Mouse (Mus musculus) lung, postnatal 36 days (tissue): ENCODE data around the gene Gm45837.

Experiments
- DNase-seq: peaks from one replicate; pipeline ENCODE4 v3.0.0; 2022; ENCODE audit warnings: mixed read lengths

Gm45837 gene

DNA sequence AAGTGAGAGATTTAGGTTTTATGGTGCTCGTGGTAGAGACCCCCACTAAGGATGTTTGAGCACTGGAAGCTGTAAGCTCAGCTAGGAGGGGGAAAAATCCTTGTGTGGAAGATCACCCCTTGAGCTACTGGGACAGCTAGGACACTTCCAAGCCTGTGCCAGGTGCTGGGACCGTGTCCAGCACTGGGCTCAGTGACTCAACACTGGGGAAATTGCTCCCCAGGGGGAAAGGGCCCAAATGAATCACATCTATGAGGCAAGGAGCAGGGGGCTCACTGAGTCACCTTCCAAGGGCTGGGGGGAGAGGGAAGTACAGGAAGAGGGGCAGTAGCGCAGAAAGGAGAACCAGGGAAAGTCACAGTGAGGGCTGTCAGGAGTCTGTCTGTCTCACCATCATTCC, 39.2 kb downstream of the Gm45837 start:
- no peak for DNase-seq

DNA sequence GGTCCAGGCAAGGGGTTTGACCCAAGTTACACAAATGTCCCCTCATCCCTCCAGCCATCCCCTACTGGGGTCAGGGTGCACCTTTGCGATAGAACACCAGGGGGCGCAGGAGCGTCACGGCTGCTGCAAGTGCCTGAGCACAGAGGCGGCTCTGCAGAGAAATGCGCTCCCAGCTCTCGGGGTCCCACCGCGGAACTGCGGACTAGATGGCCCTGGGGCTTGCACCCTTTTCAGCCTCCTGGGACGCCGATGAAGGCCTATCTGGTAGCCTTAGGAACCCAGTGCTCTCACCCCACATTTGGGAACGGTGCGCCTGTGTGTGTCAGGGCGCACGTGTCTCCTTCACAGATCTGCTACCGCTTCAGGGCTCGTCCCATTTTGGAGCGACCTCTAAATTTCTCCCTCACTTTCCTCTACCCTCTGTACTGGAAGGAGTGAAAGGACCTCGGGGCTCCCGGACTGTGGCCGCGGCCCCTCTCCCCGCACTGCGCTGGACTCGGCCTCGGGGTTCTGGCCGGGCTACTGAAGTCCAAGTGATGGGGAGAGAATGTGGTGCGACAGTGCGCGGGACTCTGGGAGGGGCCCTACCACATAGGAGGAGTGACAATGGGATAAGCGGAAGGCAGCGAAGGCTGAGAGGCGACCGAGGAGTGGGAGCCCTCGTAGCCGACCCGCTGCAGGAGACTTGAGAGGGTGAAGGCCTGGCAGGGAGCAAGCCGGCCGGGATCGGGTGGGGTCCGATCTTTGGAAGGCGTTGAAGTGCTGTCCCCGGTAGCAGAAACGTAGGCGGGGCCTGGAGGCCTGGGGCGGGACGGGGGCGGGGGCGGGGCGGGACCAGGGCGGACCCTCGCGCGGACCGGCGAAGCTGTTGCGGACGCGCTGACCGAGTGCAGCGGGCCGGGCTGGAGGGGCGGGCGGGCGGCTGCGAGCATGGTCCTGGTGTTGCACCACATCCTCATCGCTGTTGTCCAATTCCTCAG, 40.0 kb downstream of the Gm45837 start:
- DNase-seq, result peak; percentile 91

DNA sequence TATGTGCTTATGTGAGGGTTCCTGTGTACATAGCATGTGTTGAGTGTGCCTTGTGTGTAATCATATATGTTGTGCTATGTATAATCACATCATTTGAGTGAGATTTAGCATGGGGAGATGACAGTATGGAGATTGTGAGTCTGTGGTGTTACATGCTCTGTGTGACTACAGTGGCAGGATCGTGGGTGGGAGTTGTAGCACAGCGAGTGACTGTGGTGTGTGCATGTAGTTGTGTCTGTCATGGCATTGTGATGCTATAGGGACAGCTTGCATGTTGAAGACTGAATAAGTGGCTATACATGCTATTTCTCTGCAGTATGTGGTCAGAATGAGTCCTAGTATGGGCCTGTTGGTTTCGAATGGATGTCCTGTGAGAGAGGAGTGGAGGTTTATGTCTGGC, 42.0 kb downstream of the Gm45837 start:
- DNase-seq, result no peak

DNA sequence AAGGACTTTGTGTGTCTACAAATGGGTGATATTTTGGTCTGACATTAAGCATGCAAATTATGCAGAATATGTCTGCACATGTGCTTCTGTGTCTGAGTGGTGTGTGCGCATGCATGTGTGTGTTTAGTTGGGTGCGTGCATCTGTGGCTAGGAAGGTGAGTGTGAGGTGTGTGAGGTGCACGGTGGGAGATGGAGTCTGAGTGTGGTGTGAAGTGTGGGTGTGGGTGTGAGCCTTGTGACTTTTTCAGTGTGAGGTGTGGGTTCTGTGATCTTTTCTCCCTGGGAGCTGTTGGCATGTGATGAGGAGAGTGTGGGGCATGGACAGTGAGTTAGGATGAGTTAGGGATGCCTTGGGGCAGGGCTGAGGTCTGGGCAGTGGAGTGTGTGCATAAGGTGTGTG, 42.6 kb downstream of the Gm45837 start:
- DNase-seq, result no peak

DNA sequence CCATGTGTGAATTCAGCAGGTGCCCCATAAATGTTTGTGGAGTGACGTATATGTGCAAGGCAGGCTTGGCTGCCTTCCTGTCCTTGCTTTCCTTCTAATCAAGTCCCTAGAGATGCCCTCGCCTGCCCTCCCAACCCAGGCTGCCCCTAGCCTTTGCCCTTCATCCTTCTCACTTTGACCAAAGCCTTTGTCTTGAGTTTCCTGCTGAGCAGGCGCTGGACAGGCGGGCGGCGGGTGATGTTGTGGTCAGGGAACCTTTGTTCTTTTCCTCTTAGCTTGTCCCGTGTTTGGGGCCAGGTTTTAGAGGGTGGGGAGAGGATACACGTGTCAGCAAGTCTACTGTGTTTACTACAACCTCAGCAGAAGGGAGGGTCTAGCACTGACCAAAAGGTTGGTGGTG, 43.0 kb downstream of the Gm45837 start:
- no peak for DNase-seq

DNA sequence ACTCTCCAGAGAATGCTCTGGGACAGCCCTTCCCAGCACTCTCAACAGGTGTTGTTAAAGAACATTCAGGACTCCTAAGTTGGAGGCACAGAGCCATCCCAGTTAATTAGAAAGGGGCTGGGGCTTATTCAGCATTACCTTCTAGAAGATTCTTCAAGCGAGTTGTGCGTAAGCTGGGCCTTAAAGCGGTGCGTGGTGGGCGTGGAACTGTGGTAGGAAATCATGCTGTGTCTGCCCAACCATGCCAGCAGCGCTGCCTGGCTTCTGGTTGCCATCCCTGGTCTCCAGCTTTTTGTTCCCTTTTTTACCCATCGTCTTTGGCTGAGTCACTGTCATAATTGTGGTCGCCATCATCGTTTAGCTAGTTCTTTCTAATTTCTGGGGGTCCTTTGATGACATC, 43.8 kb downstream of the Gm45837 start:
- peak; percentile 24 for DNase-seq

DNA sequence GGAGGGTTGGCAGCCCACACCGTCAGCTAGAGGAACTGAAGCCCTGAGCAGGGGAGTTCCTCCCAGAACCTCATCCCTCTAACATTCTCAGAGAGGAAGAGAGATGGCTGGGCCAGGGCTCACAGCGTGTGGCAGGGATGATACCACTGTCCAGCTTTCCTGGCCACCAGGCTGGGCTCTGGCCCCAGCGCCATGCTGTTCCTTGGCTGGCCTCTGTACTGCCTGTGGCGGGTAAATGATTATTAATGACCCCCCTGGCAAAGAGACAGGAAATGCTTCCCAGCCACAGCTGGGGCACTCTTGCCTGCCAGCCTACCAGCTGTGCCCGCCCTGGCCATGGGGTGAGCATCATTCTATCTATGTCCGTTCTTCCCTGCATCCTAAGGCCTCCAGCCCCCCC, 44.5 kb downstream of the Gm45837 start:
- no peak for DNase-seq

DNA sequence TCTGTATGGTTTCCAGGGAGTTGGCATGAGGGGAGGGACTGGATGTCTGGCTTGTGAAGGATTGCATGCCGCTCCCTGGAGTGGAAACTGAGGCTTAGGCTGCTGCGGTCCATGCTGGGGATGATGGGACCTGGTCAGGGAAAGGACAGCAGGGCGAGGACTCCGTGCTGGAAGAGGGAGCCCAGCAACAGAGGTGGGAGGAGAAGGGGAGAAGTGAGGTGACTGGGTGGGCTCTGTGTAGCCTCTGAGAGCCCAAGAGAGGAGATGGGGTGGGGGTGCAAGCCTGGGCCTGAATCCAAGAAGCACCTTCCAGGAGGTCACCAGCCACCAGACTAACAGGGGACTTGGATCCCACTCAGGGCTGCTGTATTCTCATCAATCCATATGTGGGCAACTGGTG, 45.6 kb downstream of the Gm45837 start:
- no peak for DNase-seq

DNA sequence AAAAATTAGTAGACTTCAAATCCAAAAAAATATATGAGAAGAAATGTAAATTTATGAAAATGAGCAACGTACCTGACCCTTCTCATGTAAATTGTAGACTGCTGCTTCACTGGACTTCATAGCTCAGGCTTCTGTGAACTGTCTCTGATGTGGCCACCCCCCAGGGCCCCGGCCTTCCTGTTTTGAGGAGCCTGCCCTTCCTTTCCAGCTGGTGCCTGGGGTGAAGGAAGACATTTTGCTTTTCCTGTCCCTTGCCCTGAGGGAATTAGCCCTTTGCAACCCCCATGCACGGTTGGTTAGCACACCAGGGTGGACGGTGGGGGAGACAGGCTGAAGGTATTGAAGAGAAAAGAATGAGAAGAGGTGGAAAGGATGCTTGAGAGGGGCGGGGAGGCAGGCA, 46.1 kb downstream of the Gm45837 start:
- DNase-seq, result no peak

DNA sequence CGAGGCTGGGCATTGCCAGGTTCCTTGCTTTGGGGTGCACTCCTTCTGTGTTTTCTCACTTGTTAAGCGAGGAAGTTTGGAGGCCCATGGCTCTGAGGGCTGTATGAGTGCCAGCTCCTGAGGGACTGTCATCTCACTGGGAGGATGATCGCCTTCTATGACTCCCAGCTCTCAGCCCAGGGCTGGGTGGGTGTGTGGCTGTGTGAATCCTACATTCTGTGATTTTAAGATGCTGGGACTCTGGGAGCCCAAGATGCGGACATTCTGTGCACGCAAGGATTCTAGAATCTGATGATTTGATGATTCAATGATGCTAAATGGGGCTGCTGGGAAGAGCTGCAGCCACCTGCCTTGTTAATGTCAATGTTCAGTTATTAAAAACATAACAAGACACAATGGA, 46.6 kb downstream of the Gm45837 start:
- DNase-seq, result no peak

DNA sequence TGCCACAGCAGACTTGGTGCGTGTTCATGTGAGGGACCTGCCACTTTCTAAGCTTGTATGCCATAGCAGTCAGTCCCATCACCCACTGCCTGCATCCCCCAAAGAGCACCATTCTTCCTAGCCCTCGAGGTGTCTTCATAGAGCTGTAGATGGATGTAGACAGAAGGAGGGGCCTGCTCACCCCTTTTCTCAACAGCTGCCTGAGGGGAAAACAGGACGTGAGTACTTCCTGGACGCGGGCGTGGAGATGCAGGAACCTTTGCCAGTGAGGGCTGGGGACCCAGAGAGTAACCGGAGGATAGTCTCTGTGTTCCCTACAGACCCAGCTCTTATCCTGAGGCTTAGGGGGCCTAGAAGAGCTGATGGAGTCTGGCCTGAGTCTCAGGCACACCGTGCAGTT, 47.1 kb downstream of the Gm45837 start:
- DNase-seq, result peak; percentile 17

DNA sequence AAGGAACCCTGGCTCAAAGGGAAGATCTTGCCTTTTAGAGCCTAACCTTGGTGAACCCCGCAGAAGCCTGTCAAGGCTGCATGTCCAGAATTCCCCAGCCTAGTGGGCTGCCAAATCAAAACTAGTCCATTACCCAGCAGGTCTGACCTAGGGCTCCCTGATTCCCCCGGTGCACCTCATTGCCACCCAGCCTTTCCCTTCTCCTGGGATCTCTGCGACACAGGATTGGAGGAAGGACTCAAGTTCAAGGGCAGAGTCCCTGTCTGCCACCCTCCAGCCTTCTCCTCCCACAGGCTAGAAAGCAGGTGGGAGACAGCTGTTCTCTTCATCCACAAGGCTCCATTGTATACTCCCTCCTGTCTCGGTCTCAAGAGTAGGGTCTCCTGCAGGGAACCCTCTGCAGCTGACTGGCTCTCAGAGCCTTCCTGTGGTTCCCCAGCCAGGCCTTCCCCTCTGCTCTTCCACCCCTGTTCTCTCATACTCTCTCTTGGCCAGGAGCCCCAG, 47.6 kb downstream of the Gm45837 start:
- DNase-seq, result no peak

DNA sequence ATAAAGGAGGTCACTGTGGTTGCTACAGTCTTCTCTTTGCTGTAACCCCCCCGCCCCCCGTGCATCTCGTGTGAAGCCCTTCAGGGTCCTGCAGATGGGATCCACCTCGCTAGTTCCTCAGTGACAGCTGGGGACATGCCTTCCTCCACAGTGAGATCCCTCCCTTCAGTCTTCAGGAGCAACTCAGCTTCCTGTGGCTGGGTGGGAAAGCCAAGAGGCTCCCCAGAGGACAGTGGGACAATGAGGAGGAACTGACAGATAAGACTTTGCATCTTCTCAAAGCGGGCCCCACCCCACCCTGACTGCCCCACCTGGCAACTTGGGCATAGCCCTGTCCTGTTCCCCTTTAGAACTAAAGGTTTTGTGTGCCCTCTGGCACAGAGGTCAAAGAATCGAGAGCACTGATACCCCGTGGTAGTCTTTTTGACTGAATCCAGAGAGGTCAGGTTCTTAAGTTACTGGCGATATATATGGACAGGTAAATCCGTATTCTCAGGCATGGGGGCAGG, 48.7 kb downstream of the Gm45837 start:
- DNase-seq, result no peak

DNA sequence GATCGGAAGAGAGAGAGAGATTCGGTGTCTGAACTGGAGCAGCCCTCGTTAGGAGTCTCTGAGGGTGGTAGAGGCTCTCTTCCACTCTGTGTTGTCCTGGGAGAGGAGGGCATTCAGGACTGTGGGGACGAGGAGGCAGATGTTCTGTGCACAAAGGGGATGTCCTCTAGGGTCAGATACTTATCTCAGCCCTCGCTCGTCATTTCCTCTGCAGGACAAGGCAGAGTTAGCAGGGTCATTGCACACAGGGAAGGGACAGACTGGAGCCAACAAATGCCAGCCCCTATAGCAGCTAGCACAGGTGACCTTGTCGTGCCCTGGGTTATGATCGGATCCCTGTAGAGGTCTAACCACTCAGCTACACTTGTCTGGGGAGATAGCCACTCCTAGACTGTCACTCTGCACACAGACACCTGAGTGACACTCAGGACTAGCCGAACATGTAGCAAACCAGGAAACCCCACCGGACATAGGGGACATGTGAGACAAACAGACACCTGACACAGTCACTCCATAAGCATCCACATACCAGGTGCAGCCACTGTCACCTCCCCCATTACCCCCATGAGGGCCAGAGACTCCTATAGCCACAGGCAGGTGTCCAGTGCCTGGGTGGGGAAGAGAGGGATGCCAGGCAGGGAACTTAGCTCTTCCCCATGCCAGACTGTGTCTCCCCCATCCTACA, 49.4 kb downstream of the Gm45837 start:
- no peak for DNase-seq

DNA sequence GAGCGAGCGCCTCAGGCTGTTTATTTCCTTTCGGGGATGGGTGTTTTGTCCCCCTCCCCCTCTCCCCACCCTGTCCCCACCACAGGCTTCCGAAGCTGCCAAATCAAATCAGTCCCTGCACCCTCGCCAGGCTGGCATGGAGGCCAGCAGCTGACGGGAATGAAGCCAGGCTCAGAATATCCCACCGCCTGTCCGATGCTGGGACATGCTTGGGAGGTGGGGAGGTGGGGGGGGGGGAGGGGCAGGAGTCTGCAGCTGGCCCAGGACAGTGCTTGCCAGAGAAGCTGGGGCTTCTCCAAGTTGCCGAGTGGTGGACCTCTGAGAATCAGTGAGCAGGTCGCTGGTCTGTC, 49.9 kb downstream of the Gm45837 start:
- DNase-seq, result no peak

DNA sequence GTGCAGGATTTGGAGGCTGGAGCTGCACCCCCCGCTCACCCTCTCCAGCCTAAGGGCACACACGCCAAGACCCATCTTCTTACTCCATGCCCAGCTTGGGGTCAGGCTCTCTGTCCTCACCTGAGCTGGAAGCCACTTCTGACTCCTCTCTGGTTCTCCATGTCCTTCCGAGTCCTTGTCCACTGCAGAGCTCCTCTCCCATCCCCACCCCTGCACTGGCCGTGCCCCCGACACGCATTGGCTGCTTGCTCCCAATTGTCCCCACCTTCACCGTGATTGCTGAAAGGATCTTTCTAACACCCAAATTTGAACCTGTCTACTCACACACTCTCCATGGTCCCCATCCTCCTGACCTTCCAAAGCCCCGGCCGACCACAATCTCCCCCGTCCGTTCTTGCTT, 50.9 kb downstream of the Gm45837 start:
- no peak for DNase-seq

DNA sequence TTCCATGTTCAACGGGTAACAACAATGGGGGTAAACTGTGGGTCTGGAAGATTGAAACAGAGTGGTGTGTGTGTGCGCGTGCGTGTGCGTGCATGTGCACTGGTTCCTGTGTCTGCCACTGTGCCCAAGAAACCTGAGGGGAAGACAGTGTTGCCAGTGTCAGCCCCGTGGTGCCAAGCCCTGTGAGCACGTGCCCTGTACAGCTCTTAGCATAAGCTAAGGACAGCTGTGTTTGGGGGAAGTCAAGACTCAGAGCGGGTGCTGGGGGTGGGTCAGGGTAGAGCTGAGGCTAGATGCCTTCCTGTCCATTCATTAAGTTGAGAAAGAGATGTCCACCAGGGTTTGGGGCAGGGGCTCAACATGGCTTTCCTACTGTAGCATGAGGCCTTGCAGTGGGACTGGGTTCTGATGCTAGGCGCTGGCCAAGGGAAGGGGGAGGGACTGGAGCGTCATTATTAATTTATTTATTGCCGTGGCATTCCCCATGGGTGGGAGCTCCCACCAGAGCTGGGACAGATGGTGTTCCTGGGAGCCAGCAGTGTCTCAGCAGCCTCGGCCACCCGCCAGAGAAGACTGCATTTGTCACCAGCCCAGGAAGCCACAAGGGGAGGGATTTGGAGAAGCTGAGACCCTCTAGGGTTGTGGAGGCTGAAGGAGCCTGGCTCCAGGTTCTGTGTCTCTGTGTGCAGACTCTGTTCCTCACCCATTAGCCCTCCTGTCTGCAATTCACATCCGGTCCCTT, 51.8 kb downstream of the Gm45837 start:
- no peak for DNase-seq

DNA sequence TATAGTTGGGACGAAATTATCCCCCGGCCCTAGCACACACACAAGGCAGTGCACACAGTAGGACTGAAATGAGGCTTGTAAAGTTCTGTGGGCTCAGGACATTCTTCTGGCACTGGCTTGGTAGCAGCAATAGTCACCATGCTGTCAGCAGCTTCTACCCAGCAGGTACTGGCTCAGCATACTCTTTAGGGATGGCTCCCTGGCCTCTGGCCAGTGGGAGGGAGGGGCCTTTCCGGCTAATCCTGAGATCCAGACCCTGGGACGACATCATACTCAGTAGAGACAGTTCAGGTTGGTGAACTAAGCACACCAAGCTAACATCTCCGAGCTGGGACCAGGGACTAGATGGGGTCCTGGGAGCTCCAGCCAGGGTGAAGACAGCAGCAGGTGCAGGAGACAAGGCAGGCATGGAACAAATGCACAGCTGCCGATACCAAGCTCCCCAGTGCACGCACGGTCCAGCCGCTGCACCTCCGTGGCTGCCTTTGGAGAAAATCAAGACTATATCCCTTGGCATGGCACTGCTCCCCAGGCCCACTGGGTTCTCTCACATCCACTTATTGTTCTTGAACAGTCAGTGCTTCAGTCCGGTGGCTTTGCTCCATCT, 53.1 kb downstream of the Gm45837 start:
- DNase-seq, result no peak

DNA sequence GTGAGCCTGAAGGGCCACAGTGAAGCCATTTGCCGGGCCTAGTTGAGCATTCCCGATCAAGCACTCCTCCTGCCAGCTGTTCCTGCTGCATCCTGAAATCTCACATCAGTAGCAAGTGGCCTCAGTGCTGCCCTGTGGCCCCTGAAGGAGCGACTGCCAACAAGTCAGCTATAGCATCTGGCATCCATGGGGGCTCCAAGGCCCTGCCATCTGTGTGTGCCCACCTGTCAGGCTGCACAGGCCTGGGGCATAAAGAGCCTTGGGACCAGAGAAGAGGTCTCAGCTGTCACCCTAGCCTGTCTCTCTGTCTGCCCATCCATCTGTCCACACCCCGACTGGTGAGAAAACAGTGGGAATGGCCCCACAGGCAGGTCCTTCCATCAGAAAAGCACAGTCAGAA, 54.2 kb downstream of the Gm45837 start:
- peak; percentile 28 for DNase-seq

DNA sequence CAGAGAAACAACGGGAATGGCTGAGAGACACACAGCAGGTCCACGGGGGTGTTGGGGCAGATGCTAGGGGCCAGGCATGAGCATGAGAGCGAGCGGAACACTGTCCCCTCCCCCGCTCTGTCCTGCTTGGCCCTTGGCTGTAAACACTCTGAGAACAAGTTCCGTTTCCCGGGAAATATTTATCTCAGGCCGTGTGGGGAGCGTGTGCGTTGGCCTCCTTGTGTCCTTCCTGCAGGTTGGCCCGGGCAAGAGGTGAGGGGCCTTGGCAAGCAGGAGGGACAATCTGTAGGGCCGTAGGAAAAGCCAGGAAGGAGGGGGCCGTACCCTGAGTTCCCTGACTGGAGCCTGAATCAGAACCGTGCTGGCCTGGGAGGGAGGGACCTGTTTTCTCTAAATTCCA, 54.7 kb downstream of the Gm45837 start:
- DNase-seq, result peak; percentile 82

DNA sequence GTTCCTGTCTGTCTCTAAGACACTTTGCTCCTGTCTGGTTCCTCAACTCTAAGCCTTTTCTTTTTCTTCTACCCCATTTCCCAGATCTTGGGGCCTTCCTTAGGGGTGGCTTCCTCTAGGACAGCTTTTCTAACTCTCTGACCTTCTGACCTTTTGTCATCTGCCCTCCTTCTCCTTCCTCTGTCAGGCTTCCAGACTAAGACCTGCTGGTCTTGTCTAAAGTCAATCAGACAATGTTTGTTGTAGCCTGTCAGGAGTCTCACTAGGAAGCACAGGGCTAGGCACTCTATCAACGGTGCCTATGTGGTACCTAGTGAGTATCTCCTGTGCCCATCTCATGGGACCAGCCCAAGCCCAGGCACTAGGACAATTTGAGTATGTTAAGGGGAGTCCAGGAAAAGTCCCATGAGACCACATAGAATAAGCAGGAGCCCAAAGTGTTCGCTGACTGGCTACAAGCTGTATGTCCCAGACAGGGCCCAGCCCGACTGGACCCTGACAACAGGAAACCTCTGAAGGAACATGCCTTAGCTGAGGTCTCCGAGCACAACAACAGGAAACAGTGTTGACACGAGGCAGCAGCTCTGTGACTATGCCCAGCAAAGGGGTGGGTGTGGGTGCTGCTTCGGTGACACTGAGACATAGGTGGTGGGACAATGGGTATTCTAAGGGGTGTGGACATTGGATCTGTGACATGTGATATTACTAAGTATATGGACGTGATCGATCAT, 55.3 kb downstream of the Gm45837 start:
- DNase-seq, result peak; percentile 71

DNA sequence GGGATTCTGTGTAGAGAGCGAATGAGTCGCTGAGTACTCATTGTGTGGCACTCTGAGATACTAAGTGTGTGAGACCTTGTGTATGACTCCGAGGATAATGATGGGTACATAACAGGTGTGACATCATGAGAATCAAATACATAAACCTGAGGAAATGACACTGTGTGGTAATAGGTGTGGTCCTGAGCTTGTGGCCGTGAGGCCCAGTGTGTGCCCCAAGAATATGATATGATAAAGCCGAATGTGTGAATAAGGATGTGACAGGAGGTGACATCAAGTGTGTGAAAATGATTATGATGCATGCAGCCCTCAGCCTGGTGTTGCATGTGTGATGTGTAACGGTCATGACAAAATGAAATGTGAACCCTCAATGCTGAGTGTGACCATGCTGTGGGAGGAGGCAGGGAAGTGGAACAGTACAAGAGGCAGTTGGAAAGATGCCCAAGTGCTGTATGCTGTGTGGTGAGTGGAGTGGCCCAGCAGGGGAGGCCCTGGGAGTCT, 55.9 kb downstream of the Gm45837 start:
- peak; percentile 92 for DNase-seq
